Mouse (Mus musculus): Measurements from ENCODE around the gene Uck1. TPM values are rescaled to one million over a fixed set of nuclear protein-coding genes. Genes with fewer than 3 reads are reported as not detected.
"Not testable (repeated sequence)": the region's sequence is repeated elsewhere in the genome, so short reads cannot be mapped to it uniquely, and the experiment has no call there.

The Uck1 gene
- polyA plus RNA-seq (2015; fragmentation: Nextera tagmentation; extraction: Ambion mirVana) = 68.9 and 69.4 TPM in 2 replicates

GRCm38 (mm10) chr2:32259657-32260417 lies at the start of gene Uck1:
TSS of gene Uck1 (minus strand) at chr2:32260159.
- 1% methylated on average over 59 of the region's 59 CpGs for WGBS
- Histone ChIP-seq H3K27ac (peak within 1 kb of the TSS; percentile 39; the same call in 1 of the 2 replicates), H3K27me3 (no peaks in the 10 kb centered on the region), H3K36me3 (peaks cover 32% of the 10 kb centered on the region), H3K4me3 (peak within 1 kb of the TSS; percentile 90), H3K9ac (peak within 1 kb of the TSS; percentile 90), H3K9me3 (no peaks in the 10 kb centered on the region), H3K4me1 (peaks cover 14% of the 10 kb centered on the region), H3K4me2 (peak within 1 kb of the TSS; percentile 83)
- ATAC-seq (ENCODE audit: insufficient number of reproducible peaks, insufficient read depth, low FRiP score, low TSS enrichment, low read depth) = peak; percentile 66

GRCm38 (mm10) chr2:32308870-32309568 lies 49.1 kb upstream of the Uck1 start:
- H3K9me3 ChIP-seq = no peaks in the 10 kb centered on the region
- ATAC-seq (ENCODE audit: insufficient number of reproducible peaks, insufficient read depth, low FRiP score, low TSS enrichment, low read depth) = no peak
- H3K36me3 ChIP-seq = peaks cover 75% of the 10 kb centered on the region
- peaks cover 39% of the 10 kb centered on the region for H3K4me1 ChIP-seq
- no peak overlapping the region; the same call in 1 of the 2 replicates for H3K27ac ChIP-seq
- H3K4me2 ChIP-seq = no peak overlapping the region
- no peak overlapping the region for H3K9ac ChIP-seq
- no peak overlapping the region for H3K4me3 ChIP-seq
- H3K27me3 ChIP-seq = no peaks in the 10 kb centered on the region
- 84% methylated on average over 16 of the region's 16 CpGs for WGBS

GRCm38 (mm10) chr2:32307941-32308760 lies 48.2 kb upstream of the Uck1 start:
- no peak for ATAC-seq (ENCODE audit: insufficient number of reproducible peaks, insufficient read depth, low FRiP score, low TSS enrichment, low read depth)
- H3K4me3 ChIP-seq = no peak overlapping the region
- H3K4me2 ChIP-seq = no peak overlapping the region
- no peaks in the 10 kb centered on the region for H3K9me3 ChIP-seq
- H3K4me1 ChIP-seq = peaks cover 39% of the 10 kb centered on the region
- 47% methylated on average over 8 of the region's 8 CpGs for WGBS
- 0 out of 2 replicates have a peak overlapping the region, but pooled peaks have one; percentile 22 for H3K9ac ChIP-seq
- no peaks in the 10 kb centered on the region for H3K27me3 ChIP-seq
- peaks cover 77% of the 10 kb centered on the region for H3K36me3 ChIP-seq
- peak overlapping the region; percentile 48; the same call in 1 of the 2 replicates for H3K27ac ChIP-seq

- ATAC-seq (ENCODE audit: insufficient number of reproducible peaks, insufficient read depth, low FRiP score, low TSS enrichment, low read depth) = no peak
Measured at GRCm38 (mm10) chr2:32307247-32307798, 47.4 kb upstream of the Uck1 start.

GRCm38 (mm10) chr2:32306176-32306575 lies 46.2 kb upstream of the Uck1 start:
- no peak for ATAC-seq (ENCODE audit: insufficient number of reproducible peaks, insufficient read depth, low FRiP score, low TSS enrichment, low read depth)
- H3K27ac ChIP-seq = no peak overlapping the region; the same call in 1 of the 2 replicates

More at GRCm38 (mm10) chr2:32307247-32307798, 47.4 kb upstream of the Uck1 start:
- H3K4me2 ChIP-seq = no peak overlapping the region
- H3K9me3 ChIP-seq = no peaks in the 10 kb centered on the region
- H3K27me3 ChIP-seq = no peaks in the 10 kb centered on the region
- peaks cover 36% of the 10 kb centered on the region for H3K4me1 ChIP-seq
- 84% methylated on average over 6 of the region's 6 CpGs for WGBS
- H3K36me3 ChIP-seq = peaks cover 80% of the 10 kb centered on the region
- H3K4me3 ChIP-seq = no peak overlapping the region
- H3K27ac ChIP-seq = peak overlapping the region; percentile 62; the same call in 1 of the 2 replicates
- no peak overlapping the region for H3K9ac ChIP-seq

GRCm38 (mm10) chr2:32305668-32306067 lies 45.7 kb upstream of the Uck1 start:
- Histone ChIP-seq H3K27ac (no peak overlapping the region), H3K4me2 (no peak overlapping the region), H3K9ac (no peak overlapping the region), H3K27me3 (no peaks in the 10 kb centered on the region), H3K36me3 (peaks cover 96% of the 10 kb centered on the region), H3K9me3 (no peaks in the 10 kb centered on the region), H3K4me1 (peaks cover 20% of the 10 kb centered on the region), H3K4me3 (no peak overlapping the region)
- 83% methylated on average over 5 of the region's 5 CpGs for WGBS
- ATAC-seq (ENCODE audit: insufficient number of reproducible peaks, insufficient read depth, low FRiP score, low TSS enrichment, low read depth) = no peak

More at GRCm38 (mm10) chr2:32306176-32306575, 46.2 kb upstream of the Uck1 start:
- H3K4me1 ChIP-seq = peaks cover 25% of the 10 kb centered on the region
- H3K4me2 ChIP-seq = no peak overlapping the region
- H3K9ac ChIP-seq = no peak overlapping the region
- H3K4me3 ChIP-seq = no peak overlapping the region
- peaks cover 92% of the 10 kb centered on the region for H3K36me3 ChIP-seq
- no peaks in the 10 kb centered on the region for H3K9me3 ChIP-seq
- WGBS = 76% methylated on average over 9 of the region's 9 CpGs
- no peaks in the 10 kb centered on the region for H3K27me3 ChIP-seq

GRCm38 (mm10) chr2:32304145-32304832 lies 44.3 kb upstream of the Uck1 start:
- Histone ChIP-seq H3K4me2 (no peak overlapping the region), H3K36me3 (peaks cover 95% of the 10 kb centered on the region), H3K4me1 (peaks cover 9% of the 10 kb centered on the region; the same call in 1 of the 2 replicates), H3K9me3 (no peaks in the 10 kb centered on the region), H3K9ac (no peak overlapping the region), H3K4me3 (no peak overlapping the region), H3K27me3 (no peaks in the 10 kb centered on the region), H3K27ac (no peak overlapping the region)
- ATAC-seq (ENCODE audit: insufficient number of reproducible peaks, insufficient read depth, low FRiP score, low TSS enrichment, low read depth) = peak; percentile 17; the same call in 1 of the 2 replicates
- 53% methylated on average over 8 of the region's 8 CpGs for WGBS

GRCm38 (mm10) chr2:32302952-32303351 lies 43.0 kb upstream of the Uck1 start:
- no peaks in the 10 kb centered on the region for H3K27me3 ChIP-seq
- H3K4me2 ChIP-seq = no peak overlapping the region
- H3K4me3 ChIP-seq = no peak overlapping the region
- peaks cover 95% of the 10 kb centered on the region for H3K36me3 ChIP-seq
- WGBS = 87% methylated on average over 10 of the region's 10 CpGs
- H3K4me1 ChIP-seq = peaks cover 5% of the 10 kb centered on the region; the same call in 1 of the 2 replicates
- H3K9me3 ChIP-seq = no peaks in the 10 kb centered on the region
- no peak overlapping the region for H3K27ac ChIP-seq
- no peak for ATAC-seq (ENCODE audit: insufficient number of reproducible peaks, insufficient read depth, low FRiP score, low TSS enrichment, low read depth)
- no peak overlapping the region for H3K9ac ChIP-seq

GRCm38 (mm10) chr2:32299469-32299868 lies 39.5 kb upstream of the Uck1 start:
- Histone ChIP-seq H3K36me3 (peaks cover 88% of the 10 kb centered on the region), H3K9ac (no peak overlapping the region), H3K9me3 (no peaks in the 10 kb centered on the region), H3K27ac (no peak overlapping the region), H3K4me2 (no peak overlapping the region), H3K27me3 (no peaks in the 10 kb centered on the region), H3K4me3 (no peak overlapping the region), H3K4me1 (no peaks in the 10 kb centered on the region)
- ATAC-seq (ENCODE audit: insufficient number of reproducible peaks, insufficient read depth, low FRiP score, low TSS enrichment, low read depth) = no peak
- 90% methylated on average over 4 of the region's 4 CpGs for WGBS

- H3K36me3 ChIP-seq = peaks cover 75% of the 10 kb centered on the region
- not testable (repeated sequence) for H3K27me3 ChIP-seq; H3K4me3 ChIP-seq; H3K27ac ChIP-seq; ATAC-seq (ENCODE audit: insufficient number of reproducible peaks, insufficient read depth, low FRiP score, low TSS enrichment, low read depth); H3K9me3 ChIP-seq; H3K9ac ChIP-seq; H3K4me1 ChIP-seq; H3K4me2 ChIP-seq
- 88% methylated on average over 2 of the region's 2 CpGs for WGBS
Measured at GRCm38 (mm10) chr2:32295842-32296241, 35.9 kb upstream of the Uck1 start.
